Mouse (Mus musculus): ENCODE measurements at regions not wholly inside any gene's neighbourhood (a gene's known extent, or its start where the extent isn't known, plus 50 kb on each side); places are given as distances from the start of the nearest gene placed in this dataset.

GRCm38 (mm10) chr7:130015375-130016014, 423.8 kb downstream of the Wdr11 start:
- TF ChIP-seq CTCF (IDR thresholded peaks at IDR 0.05; ENCODE audit: low read depth) (no peak), EP300 (IDR thresholded peaks at IDR 0.05; ENCODE audit: low read depth) (no peak)
